Mouse (Mus musculus) forebrain, embryonic 14.5 days (tissue): ENCODE results near the gene Alkbh6. TPM values are rescaled to one million over a fixed set of nuclear protein-coding genes. Genes with fewer than 3 reads are reported as not detected.
A peak's percentile ranks its signal among the peaks of the same experiment; 100 is the strongest.

Source experiments
- ATAC-seq: fragments of 200-750 bp; cut with Nextera tagmentation; 2 replicates; pipeline ENCODE4 v1.8.0; 2017; ENCODE audit warnings: mild to moderate bottlenecking, moderate library complexity
- DNase-seq: peaks from one replicate; pipeline ENCODE4 v3.0.0-alpha.2; 2015; ENCODE audit warnings: low spot score
- H3K27ac ChIP-seq: fragments of 300-500 bp; sonication (generic); 2 replicates; pipeline ENCODE4 v1.5.1; 2014; ENCODE audit warnings: low read depth, mild to moderate bottlenecking, control low read depth, low read length, moderate library complexity
- H3K27me3 ChIP-seq: fragments of 300-500 bp; sonication (generic); replicated peaks from 2 replicates; pipeline ENCODE4 v1.6.1; 2014; ENCODE audit warnings: low read length, control low read depth, mixed read lengths; ENCODE audit not compliant: control insufficient read depth, insufficient read depth
- H3K36me3 ChIP-seq: fragments of 300-500 bp; sonication (generic); 2 replicates; pipeline ENCODE4 v1.6.1; 2014; ENCODE audit warnings: low read length, control low read depth; ENCODE audit not compliant: control insufficient read depth, insufficient read depth
- H3K4me1 ChIP-seq: fragments of 300-500 bp; sonication (generic); 2 replicates; pipeline ENCODE4 v1.6.1; 2014; ENCODE audit warnings: antibody characterized with exemption, low read length, control low read depth; ENCODE audit not compliant: control insufficient read depth, insufficient read depth
- H3K4me2 ChIP-seq: fragments of 300-500 bp; sonication (generic); 2 replicates; pipeline ENCODE4 v1.6.1; 2014; ENCODE audit warnings: mild to moderate bottlenecking, control low read depth, low read length
- H3K4me3 ChIP-seq: fragments of 300-500 bp; sonication (generic); 2 replicates; pipeline ENCODE4 v1.5.1; 2014; ENCODE audit warnings: low read depth, low read length, control low read depth
- H3K9ac ChIP-seq: fragments of 300-500 bp; sonication (generic); 2 replicates; pipeline ENCODE4 v1.6.1; 2014; ENCODE audit warnings: mild to moderate bottlenecking, low read length, control low read depth, moderate library complexity
- H3K9me3 ChIP-seq: fragments of 300-500 bp; sonication (generic); replicated peaks from 2 replicates; pipeline ENCODE4 v1.6.1; 2016; ENCODE audit warnings: low read length, control low read depth, mixed read lengths; ENCODE audit not compliant: control insufficient read depth
- WGBS: fragments of 180-500 bp; shearing (Covaris S2); extraction: QIAGEN DNeasy Blood & Tissue Kit; methylation state at CpG from one replicate; pipeline ENCODE4 v1.1.7; 2014; 5-methylcytosine and 5-hydroxymethylcytosine counted together
- polyA plus RNA-seq: library from polyadenylated mRNA; unstranded; fragments of >200 nt; fragmentation: Nextera tagmentation; extraction: Ambion mirVana; gene quantifications from 2 replicates; pipeline ENCODE4 v1.2.1, GENCODE M21; 2014

The Alkbh6 gene
- polyA plus RNA-seq, 1 experiment from 2014 or later = 118 TPM

- Histone ChIP-seq H3K27ac (peak within 1 kb of the TSS; percentile 98), H3K9ac (peak within 1 kb of the TSS; percentile 59), H3K27me3 (no peaks in the 10 kb centered on the region), H3K4me3 (peak within 1 kb of the TSS; percentile 74), H3K4me2 (peak within 1 kb of the TSS; percentile 86), H3K4me1 (no peaks in the 10 kb centered on the region), H3K9me3 (no peaks in the 10 kb centered on the region), H3K36me3 (no peaks in the 10 kb centered on the region)
- DNase-seq (peak; percentile 98), ATAC-seq (peak; percentile 97)
- under 1% methylated on average over 38 of the region's 49 CpGs for WGBS
Observed at GRCm38 (mm10) chr7:30279951-30280669, 28.4 kb upstream of the Alkbh6 start, which contains the start of the genes Thap8 and Wdr62. Thap8 (plus strand) TSS chr7:30280094. Wdr62 (minus strand) TSS chr7:30280419.

- DNase-seq (peak; percentile 96), ATAC-seq (peak; percentile 88)
- Histone ChIP-seq H3K27me3 (no peaks in the 10 kb centered on the region), H3K9ac (peak overlapping the region; percentile 54), H3K4me2 (peak overlapping the region; percentile 86), H3K9me3 (no peaks in the 10 kb centered on the region), H3K4me1 (no peaks in the 10 kb centered on the region), H3K27ac (peak overlapping the region; percentile 98), H3K4me3 (peak overlapping the region; percentile 74), H3K36me3 (no peaks in the 10 kb centered on the region)
- WGBS = under 1% methylated on average over 20 of the region's 20 CpGs
Observed at GRCm38 (mm10) chr7:30280670-30281138, 27.8 kb upstream of the Alkbh6 start.

- ATAC-seq (no peak), DNase-seq (no peak)
- no peak overlapping the region for H3K9ac ChIP-seq
- H3K9me3 ChIP-seq = no peaks in the 10 kb centered on the region
- no peak overlapping the region; the same call in 1 of the 2 replicates for H3K27ac ChIP-seq
- no peak overlapping the region for H3K4me3 ChIP-seq
- no peaks in the 10 kb centered on the region for H3K36me3 ChIP-seq
- H3K27me3 ChIP-seq = no peaks in the 10 kb centered on the region
- WGBS = 75% methylated on average over 4 of the region's 4 CpGs
- H3K4me1 ChIP-seq = no peaks in the 10 kb centered on the region
- H3K4me2 ChIP-seq = no peak overlapping the region; the same call in 1 of the 2 replicates
Observed at GRCm38 (mm10) chr7:30281522-30281921, 27.0 kb upstream of the Alkbh6 start.

GRCm38 (mm10) chr7:30282740-30283139 is 25.8 kb upstream of the Alkbh6 start:
- DNase-seq (no peak), ATAC-seq (no peak)
- H3K4me2 ChIP-seq = no peak overlapping the region
- H3K27me3 ChIP-seq = no peaks in the 10 kb centered on the region
- no peaks in the 10 kb centered on the region for H3K36me3 ChIP-seq
- no peaks in the 10 kb centered on the region for H3K9me3 ChIP-seq
- no peak overlapping the region for H3K9ac ChIP-seq
- no peak overlapping the region for H3K4me3 ChIP-seq
- 82% methylated on average over 7 of the region's 7 CpGs for WGBS
- no peak overlapping the region for H3K27ac ChIP-seq
- no peaks in the 10 kb centered on the region for H3K4me1 ChIP-seq

GRCm38 (mm10) chr7:30286701-30287410 is 21.7 kb upstream of the Alkbh6 start:
- Histone ChIP-seq H3K4me1 (peaks cover 3% of the 10 kb centered on the region; the same call in 1 of the 2 replicates), H3K4me3 (no peak overlapping the region), H3K27ac (no peak overlapping the region), H3K36me3 (no peaks in the 10 kb centered on the region), H3K27me3 (no peaks in the 10 kb centered on the region), H3K9ac (no peak overlapping the region), H3K4me2 (no peak overlapping the region), H3K9me3 (no peaks in the 10 kb centered on the region)
- WGBS = 55% methylated on average over 8 of the region's 8 CpGs
- ATAC-seq = no peak
- DNase-seq = no peak

GRCm38 (mm10) chr7:30288046-30288445 is 20.5 kb upstream of the Alkbh6 start:
- H3K4me1 ChIP-seq = peaks cover 9% of the 10 kb centered on the region
- no peak overlapping the region for H3K4me2 ChIP-seq
- no peak for DNase-seq
- H3K9ac ChIP-seq = no peak overlapping the region
- WGBS = 68% methylated on average over 6 of the region's 6 CpGs
- H3K4me3 ChIP-seq = no peak overlapping the region
- no peaks in the 10 kb centered on the region for H3K27me3 ChIP-seq
- peaks cover 3% of the 10 kb centered on the region; the same call in 1 of the 2 replicates for H3K36me3 ChIP-seq
- ATAC-seq = no peak
- no peak overlapping the region for H3K27ac ChIP-seq
- H3K9me3 ChIP-seq = no peaks in the 10 kb centered on the region

- Histone ChIP-seq H3K27me3 (no peaks in the 10 kb centered on the region), H3K9ac (no peak overlapping the region), H3K4me3 (no peak overlapping the region), H3K4me2 (no peak overlapping the region), H3K9me3 (no peaks in the 10 kb centered on the region), H3K4me1 (peaks cover 16% of the 10 kb centered on the region), H3K27ac (no peak overlapping the region), H3K36me3 (peaks cover 9% of the 10 kb centered on the region)
- ATAC-seq (no peak), DNase-seq (no peak)
- WGBS = 77% methylated on average over 7 of the region's 7 CpGs
Observed at GRCm38 (mm10) chr7:30289071-30289713, 19.3 kb upstream of the Alkbh6 start.

GRCm38 (mm10) chr7:30289714-30290399 is 18.7 kb upstream of the Alkbh6 start:
- WGBS = 50% methylated on average over 10 of the region's 10 CpGs
- no peak for DNase-seq
- no peak overlapping the region for H3K27ac ChIP-seq
- H3K9me3 ChIP-seq = no peaks in the 10 kb centered on the region
- peaks cover 16% of the 10 kb centered on the region for H3K4me1 ChIP-seq
- H3K4me2 ChIP-seq = no peak overlapping the region
- ATAC-seq = no peak
- H3K36me3 ChIP-seq = peaks cover 16% of the 10 kb centered on the region
- H3K27me3 ChIP-seq = no peaks in the 10 kb centered on the region
- no peak overlapping the region for H3K4me3 ChIP-seq
- H3K9ac ChIP-seq = no peak overlapping the region
